Mouse (Mus musculus) heart, postnatal 0 days (tissue): ENCODE results near the gene Spata6.

Experiments
- CTCF ChIP-seq: IDR thresholded peaks from 2 replicates; pipeline ENCODE4 v1.5.1; 2016; ENCODE audit warnings: antibody characterized with exemption, control low read depth, low read depth
- EP300 ChIP-seq: IDR thresholded peaks from 2 replicates; pipeline ENCODE4 v1.6.1; 2016; ENCODE audit warnings: antibody characterized with exemption, low read depth

- TF ChIP-seq CTCF (no peak), EP300 (no peak)
Observed at GRCm38 (mm10) chr4:111671440-111671839, 48.3 kb upstream of the Spata6 start.
